Mouse (Mus musculus) cortical plate, adult 2 months (tissue): Measurements from ENCODE around the gene Cdc7.

Experiments used
- CTCF ChIP-seq: fragments of 200-500 bp; IDR thresholded peaks from 2 replicates; pipeline ENCODE4 v1.5.1; 2011; ENCODE audit warnings: mild to moderate bottlenecking, control low read depth, low read length; ENCODE audit not compliant: insufficient read depth; ENCODE audit errors: extremely low read depth
- POLR2A ChIP-seq: fragments of 200-500 bp; IDR thresholded peaks from 2 replicates; pipeline ENCODE4 v1.6.1; 2011; ENCODE audit warnings: mild to moderate bottlenecking, low read length, control low read depth; ENCODE audit not compliant: insufficient read depth; ENCODE audit errors: extremely low read depth

- TF ChIP-seq CTCF: no peak
- no peak for TF ChIP-seq POLR2A
Observed at GRCm38 (mm10) chr5:106963584-106964512, at the start of gene Cdc7.
